Mouse (Mus musculus) liver, embryonic 13.5 days (tissue): ENCODE results near the gene Oca2. TPM values are rescaled to one million over a fixed set of nuclear protein-coding genes. Genes with fewer than 3 reads are reported as not detected.

ENCODE experiments used
- ATAC-seq: fragments of 200-750 bp; cut with Nextera tagmentation; 2 replicates; pipeline ENCODE4 v1.8.0; 2017; ENCODE audit warnings: low read depth, mild to moderate bottlenecking, moderate number of reproducible peaks, moderate library complexity
- DNase-seq: peaks from one replicate; pipeline ENCODE4 v3.0.0; 2022
- H3K27ac ChIP-seq: fragments of 300-500 bp; sonication (generic); 2 replicates; pipeline ENCODE4 v1.5.1; 2015; ENCODE audit warnings: moderate library complexity, mild to moderate bottlenecking, inconsistent platforms
- H3K27me3 ChIP-seq: fragments of 300-500 bp; sonication (generic); 2 replicates; pipeline ENCODE4 v1.6.1; 2015; ENCODE audit warnings: mild to moderate bottlenecking, inconsistent platforms
- H3K36me3 ChIP-seq: fragments of 300-500 bp; sonication (generic); 2 replicates; pipeline ENCODE4 v1.6.1; 2015; ENCODE audit warnings: mild to moderate bottlenecking, inconsistent platforms
- H3K4me1 ChIP-seq: fragments of 300-500 bp; sonication (generic); replicated peaks from 2 replicates; pipeline ENCODE4 v1.6.1; 2015; ENCODE audit warnings: inconsistent platforms
- H3K4me2 ChIP-seq: fragments of 300-500 bp; sonication (generic); 2 replicates; pipeline ENCODE4 v1.6.1; 2015; ENCODE audit warnings: inconsistent platforms, mild to moderate bottlenecking, moderate library complexity
- H3K4me3 ChIP-seq: fragments of 300-500 bp; sonication (generic); replicated peaks from 2 replicates; pipeline ENCODE4 v1.5.1; 2015; ENCODE audit warnings: mild to moderate bottlenecking, inconsistent platforms
- H3K9ac ChIP-seq: fragments of 300-500 bp; sonication (generic); 2 replicates; pipeline ENCODE4 v1.6.1; 2015; ENCODE audit warnings: mild to moderate bottlenecking, inconsistent platforms
- H3K9me3 ChIP-seq: fragments of 300-500 bp; sonication (generic); replicated peaks from 2 replicates; pipeline ENCODE4 v1.6.1; 2016; ENCODE audit warnings: inconsistent platforms
- WGBS: fragments of 180-500 bp; shearing (Covaris S2); methylation state at CpG from one replicate; pipeline ENCODE4 v1.1.7; 2015; ENCODE audit not compliant: insufficient replicate concordance; 5-methylcytosine and 5-hydroxymethylcytosine counted together
- polyA plus RNA-seq: library from polyadenylated mRNA; unstranded; fragments of >200 nt; fragmentation: Nextera tagmentation; extraction: Ambion mirVana; gene quantifications from 2 replicates; pipeline ENCODE4 v1.2.1, GENCODE M21; 2015

Oca2 gene
- not detected in 2 replicates for polyA plus RNA-seq

- WGBS = 30% methylated on average over 3 of the region's 3 CpGs
- DNase-seq = no peak
Measured at GRCm38 (mm10) chr7:56239543-56239942, at the start of gene Oca2. Oca2 (plus strand) TSS chr7:56239760.

GRCm38 (mm10) chr7:56191041-56191440, 48.5 kb upstream of the Oca2 start:
- WGBS = 90% methylated on average over 6 of the region's 6 CpGs
- no peak overlapping the region for H3K4me2 ChIP-seq
- DNase-seq = no peak
- no peak overlapping the region for H3K27ac ChIP-seq
- ATAC-seq = no peak
- H3K4me1 ChIP-seq = no peaks in the 10 kb centered on the region
- H3K4me3 ChIP-seq = no peak overlapping the region
- no peaks in the 10 kb centered on the region for H3K27me3 ChIP-seq
- peaks cover 66% of the 10 kb centered on the region for H3K36me3 ChIP-seq
- no peak overlapping the region for H3K9ac ChIP-seq
- H3K9me3 ChIP-seq = no peaks in the 10 kb centered on the region

More at GRCm38 (mm10) chr7:56239543-56239942, at the start of gene Oca2:
- Histone ChIP-seq H3K9me3 (no peaks in the 10 kb centered on the region), H3K9ac (no peak within 1 kb of the TSS), H3K27ac (no peak within 1 kb of the TSS), H3K27me3 (no peaks in the 10 kb centered on the region), H3K4me3 (no peak within 1 kb of the TSS), H3K36me3 (no peaks in the 10 kb centered on the region), H3K4me1 (no peaks in the 10 kb centered on the region), H3K4me2 (no peak within 1 kb of the TSS)
- no peak for ATAC-seq

GRCm38 (mm10) chr7:56191661-56192060, 47.9 kb upstream of the Oca2 start:
- Histone ChIP-seq H3K4me1 (no peaks in the 10 kb centered on the region), H3K27ac (no peak overlapping the region), H3K9me3 (no peaks in the 10 kb centered on the region), H3K9ac (no peak overlapping the region), H3K4me3 (no peak overlapping the region), H3K27me3 (no peaks in the 10 kb centered on the region), H3K36me3 (peaks cover 72% of the 10 kb centered on the region), H3K4me2 (no peak overlapping the region)
- WGBS = 75% methylated on average over 4 of the region's 4 CpGs
- ATAC-seq (no peak), DNase-seq (no peak)

GRCm38 (mm10) chr7:56201483-56202218, 37.9 kb upstream of the Oca2 start:
- peaks cover 89% of the 10 kb centered on the region for H3K36me3 ChIP-seq
- H3K4me1 ChIP-seq = no peaks in the 10 kb centered on the region; the same call in 1 of the 2 replicates
- peak; percentile 67 for ATAC-seq
- H3K9me3 ChIP-seq = no peaks in the 10 kb centered on the region
- 82% methylated on average over 10 of the region's 10 CpGs for WGBS
- DNase-seq = no peak
- H3K9ac ChIP-seq = no peak overlapping the region
- no peak overlapping the region for H3K27ac ChIP-seq
- H3K27me3 ChIP-seq = no peaks in the 10 kb centered on the region
- no peak overlapping the region for H3K4me2 ChIP-seq
- no peak overlapping the region for H3K4me3 ChIP-seq

GRCm38 (mm10) chr7:56202843-56203242, 36.7 kb upstream of the Oca2 start:
- ATAC-seq (no peak), DNase-seq (no peak)
- 92% methylated on average over 3 of the region's 3 CpGs for WGBS
- H3K36me3 ChIP-seq = peaks cover 84% of the 10 kb centered on the region
- H3K4me3 ChIP-seq = no peak overlapping the region
- no peak overlapping the region for H3K9ac ChIP-seq
- no peaks in the 10 kb centered on the region for H3K27me3 ChIP-seq
- H3K4me1 ChIP-seq = no peaks in the 10 kb centered on the region; the same call in 1 of the 2 replicates
- H3K9me3 ChIP-seq = no peaks in the 10 kb centered on the region
- H3K27ac ChIP-seq = no peak overlapping the region
- H3K4me2 ChIP-seq = no peak overlapping the region

- Histone ChIP-seq H3K4me1 (no peaks in the 10 kb centered on the region; the same call in 1 of the 2 replicates), H3K27ac (no peak overlapping the region), H3K36me3 (peaks cover 81% of the 10 kb centered on the region), H3K9me3 (no peaks in the 10 kb centered on the region), H3K4me2 (no peak overlapping the region), H3K9ac (no peak overlapping the region), H3K4me3 (no peak overlapping the region), H3K27me3 (no peaks in the 10 kb centered on the region)
- 90% methylated on average over 2 of the region's 2 CpGs for WGBS
- no peak for ATAC-seq
- no peak for DNase-seq
Measured at GRCm38 (mm10) chr7:56203286-56203685, 36.3 kb upstream of the Oca2 start.

GRCm38 (mm10) chr7:56204877-56205276, 34.7 kb upstream of the Oca2 start:
- Histone ChIP-seq H3K9me3 (no peaks in the 10 kb centered on the region), H3K27me3 (no peaks in the 10 kb centered on the region), H3K9ac (no peak overlapping the region), H3K36me3 (peaks cover 76% of the 10 kb centered on the region), H3K27ac (no peak overlapping the region), H3K4me3 (no peak overlapping the region), H3K4me1 (no peaks in the 10 kb centered on the region; the same call in 1 of the 2 replicates), H3K4me2 (no peak overlapping the region)
- ATAC-seq (no peak), DNase-seq (no peak)
- 77% methylated on average over 3 of the region's 3 CpGs for WGBS

GRCm38 (mm10) chr7:56220811-56221210, 18.7 kb upstream of the Oca2 start:
- 86% methylated on average over 6 of the region's 6 CpGs for WGBS
- H3K4me1 ChIP-seq = no peaks in the 10 kb centered on the region
- no peaks in the 10 kb centered on the region for H3K27me3 ChIP-seq
- H3K4me2 ChIP-seq = no peak overlapping the region
- no peak overlapping the region for H3K27ac ChIP-seq
- H3K9ac ChIP-seq = no peak overlapping the region
- DNase-seq (no peak), ATAC-seq (no peak)
- H3K9me3 ChIP-seq = no peaks in the 10 kb centered on the region
- H3K36me3 ChIP-seq = peaks cover 88% of the 10 kb centered on the region
- no peak overlapping the region for H3K4me3 ChIP-seq

- ATAC-seq (no peak), DNase-seq (no peak)
- WGBS = 49% methylated on average over 5 of the region's 5 CpGs
- Histone ChIP-seq H3K9ac (no peak overlapping the region), H3K36me3 (peaks cover 15% of the 10 kb centered on the region), H3K4me3 (no peak overlapping the region), H3K4me1 (no peaks in the 10 kb centered on the region), H3K4me2 (no peak overlapping the region), H3K9me3 (no peaks in the 10 kb centered on the region), H3K27ac (no peak overlapping the region), H3K27me3 (no peaks in the 10 kb centered on the region)
Measured at GRCm38 (mm10) chr7:56235794-56236423, 3.7 kb upstream of the Oca2 start.

GRCm38 (mm10) chr7:56236617-56237016, 2.9 kb upstream of the Oca2 start:
- no peaks in the 10 kb centered on the region for H3K9me3 ChIP-seq
- H3K27ac ChIP-seq = no peak overlapping the region
- WGBS = 69% methylated on average over 3 of the region's 3 CpGs
- DNase-seq (no peak), ATAC-seq (no peak)
- H3K4me3 ChIP-seq = no peak overlapping the region
- no peaks in the 10 kb centered on the region for H3K27me3 ChIP-seq
- no peaks in the 10 kb centered on the region for H3K4me1 ChIP-seq
- no peak overlapping the region for H3K9ac ChIP-seq
- no peak overlapping the region for H3K4me2 ChIP-seq
- peaks cover 11% of the 10 kb centered on the region; the same call in 1 of the 2 replicates for H3K36me3 ChIP-seq

GRCm38 (mm10) chr7:56254568-56254967, 15.0 kb downstream of the Oca2 start:
- Histone ChIP-seq H3K9me3 (no peaks in the 10 kb centered on the region), H3K4me1 (no peaks in the 10 kb centered on the region), H3K4me3 (no peak overlapping the region), H3K36me3 (no peaks in the 10 kb centered on the region), H3K4me2 (no peak overlapping the region), H3K27ac (no peak overlapping the region), H3K27me3 (no peaks in the 10 kb centered on the region), H3K9ac (no peak overlapping the region)
- ATAC-seq (no peak), DNase-seq (no peak)
- 74% methylated on average over 10 of the region's 10 CpGs for WGBS
